Mouse (Mus musculus) left cerebral cortex, postnatal 10 days (tissue): ENCODE measurements at regions not wholly inside any gene's neighbourhood (a gene's known extent, or its start where the extent isn't known, plus 50 kb on each side); places are given as distances from the start of the nearest gene placed in this dataset.

Experiments used
- DNase-seq, 2 experiments: peaks; one replicate each; pipeline ENCODE4 v3.0.0; 2021 to 2022; ENCODE audit warnings: low spot score in 2 of 2, mixed read lengths in 1 of 2; ENCODE audit errors: extremely low spot score in 1 of 2
- intact Hi-C: fragments of 180-260 bp; cut with DNase I; formaldehyde crosslinking; loops from one replicate; pipeline ENCODE4 v1.15.1; 2025

DNA sequence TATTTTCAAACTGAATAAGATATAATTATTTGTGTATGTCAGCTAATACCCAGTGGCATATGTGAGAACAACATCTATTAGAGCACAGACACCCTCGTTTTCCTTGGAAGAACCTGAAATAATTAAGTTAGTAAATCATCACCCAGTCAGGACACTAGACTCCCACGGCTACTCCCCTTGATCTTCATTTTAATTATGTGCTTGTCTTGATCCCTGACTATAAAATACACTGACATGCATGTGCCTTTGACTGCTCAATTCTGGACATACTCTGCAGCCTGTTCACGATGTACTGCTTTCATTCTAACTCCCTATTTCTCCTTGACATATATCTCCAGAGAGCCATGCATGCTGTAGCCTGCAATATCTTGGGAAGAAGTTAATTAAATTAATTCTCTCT is 232.7 kb upstream of the Atxn7l3b start:
- intact Hi-C loops, result no loop called here
- DNase-seq, result no peak

GRCm38 (mm10) chr10:113160055-113160454 is 231.3 kb upstream of the Atxn7l3b start:
- no peak for DNase-seq
- intact Hi-C loops, result no loop called here

DNA sequence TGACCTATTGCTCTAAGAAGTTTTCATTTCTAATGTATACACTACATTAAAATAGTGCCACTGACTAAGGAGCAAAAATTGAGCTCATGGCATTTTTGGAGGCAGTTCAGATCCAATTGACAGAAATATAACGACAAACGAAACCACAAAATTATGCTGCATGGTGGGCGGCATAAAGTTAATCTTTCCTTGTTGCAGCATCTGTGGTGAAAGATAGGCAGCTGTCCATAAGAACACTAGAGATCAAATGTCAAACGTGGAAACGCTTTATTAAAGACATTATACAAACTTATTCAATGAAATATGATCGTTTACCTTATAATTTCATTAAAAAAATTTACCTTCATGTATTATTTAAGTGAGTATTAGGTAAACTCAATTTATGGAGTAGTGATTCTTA is 230.2 kb upstream of the Atxn7l3b start:
- no peak for DNase-seq
- intact Hi-C loops, result no loop called here

DNA sequence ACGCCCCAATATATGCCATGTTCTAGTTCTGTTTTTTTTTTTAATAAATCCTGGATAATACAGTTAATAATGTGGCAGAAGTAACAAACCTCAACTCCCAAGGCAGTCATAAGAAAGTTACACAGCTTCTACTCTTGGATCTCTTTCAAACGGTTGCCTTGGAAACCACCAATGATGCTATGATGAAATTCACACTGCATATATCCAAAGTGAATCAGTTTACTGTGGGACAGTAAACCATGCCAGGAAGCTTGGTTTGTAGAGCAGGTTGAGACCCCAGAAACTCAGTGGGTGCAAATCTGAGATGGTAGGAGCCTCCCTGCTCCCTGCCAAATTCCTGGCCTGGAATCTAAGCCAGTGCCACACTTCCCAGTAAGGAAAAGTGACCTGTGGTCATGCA is 212.8 kb upstream of the Atxn7l3b start:
- intact Hi-C loops, result no loop called here
- peak; percentile 13 to 62 for DNase-seq

GRCm38 (mm10) chr10:113114999-113115398 is 186.2 kb upstream of the Atxn7l3b start:
- no peak for DNase-seq
- intact Hi-C loops, result no loop called here

- intact Hi-C loops, result loop anchor here (2.0 to 10.0 kb wide), 2 partner anchors 1697 to 1979 kb away; partner anchors contain the start of gene Trhde
Observed at GRCm38 (mm10) chr10:113105771-113106430, 177.1 kb upstream of the Atxn7l3b start.

GRCm38 (mm10) chr10:113105301-113105700 is 176.5 kb upstream of the Atxn7l3b start:
- DNase-seq, result no peak
- intact Hi-C loops, result loop anchor here (10.0 kb wide), 1 partner anchor 1980 kb away; no protein-coding TSS in a partner anchor

More at GRCm38 (mm10) chr10:113105771-113106430, 177.1 kb upstream of the Atxn7l3b start:
- peak in 1 of 2 experiments; percentile 26 for DNase-seq
